Mouse (Mus musculus): ENCODE measurements around the gene Naga. TPM values are rescaled to one million over a fixed set of nuclear protein-coding genes. Genes with fewer than 3 reads are reported as not detected.

The Naga gene
- total and polyA plus RNA-seq, 2 experiments from 2014 or later: 37.5 to 45.2 TPM

DNA sequence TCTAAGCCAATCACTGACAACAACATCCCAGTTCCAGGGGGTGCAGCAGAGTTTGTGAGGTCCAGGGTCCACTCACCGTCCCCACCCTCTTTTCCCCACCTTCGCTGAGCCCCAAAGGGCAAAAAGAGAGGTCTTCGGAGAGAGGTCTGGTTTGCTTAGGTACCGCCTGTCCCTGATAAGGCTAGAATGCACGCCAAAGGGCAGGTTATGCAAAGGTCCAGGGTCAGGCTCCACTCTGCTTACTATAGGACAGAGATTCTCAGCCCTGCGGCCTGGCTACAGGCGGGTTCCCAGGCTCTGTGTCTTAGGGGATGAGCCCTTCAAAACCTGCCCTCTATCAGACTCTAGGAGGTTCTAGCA lies 40.8 kb upstream of the Naga start:
- peaks cover 35% of the 10 kb centered on the region for H3K4me1 ChIP-seq (ENCODE audit: control insufficient read depth, insufficient read depth)
- no peaks in the 10 kb centered on the region for H3K27me3 ChIP-seq (ENCODE audit: control insufficient read depth, insufficient read depth, low read length)
- H3K9ac ChIP-seq (replicated peaks; ENCODE audit: low read depth, low read length): peak overlapping the region; percentile 57
- TF ChIP-seq EP300 (IDR thresholded peaks at IDR 0.05; ENCODE audit: low read depth) (no peak), CTCF (IDR thresholded peaks at IDR 0.05; ENCODE audit: low read depth) (no peak)
- peak overlapping the region; percentile 80 for H3K4me2 ChIP-seq (ENCODE audit: low read depth, low read length)
- H3K36me3 ChIP-seq (replicated peaks; ENCODE audit: control insufficient read depth, insufficient read depth, low read length): peaks cover 8% of the 10 kb centered on the region; the same call in 1 of the 2 replicates
- H3K9me3 ChIP-seq (replicated peaks; ENCODE audit: control insufficient read depth, low read length): no peaks in the 10 kb centered on the region
- peak overlapping the region; percentile 93 for H3K27ac ChIP-seq (ENCODE audit: low read depth)
- ATAC-seq (ENCODE audit: insufficient read depth, low read depth): no peak; the same call in 1 of the 2 replicates
- peak overlapping the region; percentile 58 for H3K4me3 ChIP-seq (ENCODE audit: low read depth, low read length)
- WGBS: 25% methylated on average over 7 of the region's 7 CpGs
- DNase-seq (ENCODE audit: low spot score): no peak

DNA sequence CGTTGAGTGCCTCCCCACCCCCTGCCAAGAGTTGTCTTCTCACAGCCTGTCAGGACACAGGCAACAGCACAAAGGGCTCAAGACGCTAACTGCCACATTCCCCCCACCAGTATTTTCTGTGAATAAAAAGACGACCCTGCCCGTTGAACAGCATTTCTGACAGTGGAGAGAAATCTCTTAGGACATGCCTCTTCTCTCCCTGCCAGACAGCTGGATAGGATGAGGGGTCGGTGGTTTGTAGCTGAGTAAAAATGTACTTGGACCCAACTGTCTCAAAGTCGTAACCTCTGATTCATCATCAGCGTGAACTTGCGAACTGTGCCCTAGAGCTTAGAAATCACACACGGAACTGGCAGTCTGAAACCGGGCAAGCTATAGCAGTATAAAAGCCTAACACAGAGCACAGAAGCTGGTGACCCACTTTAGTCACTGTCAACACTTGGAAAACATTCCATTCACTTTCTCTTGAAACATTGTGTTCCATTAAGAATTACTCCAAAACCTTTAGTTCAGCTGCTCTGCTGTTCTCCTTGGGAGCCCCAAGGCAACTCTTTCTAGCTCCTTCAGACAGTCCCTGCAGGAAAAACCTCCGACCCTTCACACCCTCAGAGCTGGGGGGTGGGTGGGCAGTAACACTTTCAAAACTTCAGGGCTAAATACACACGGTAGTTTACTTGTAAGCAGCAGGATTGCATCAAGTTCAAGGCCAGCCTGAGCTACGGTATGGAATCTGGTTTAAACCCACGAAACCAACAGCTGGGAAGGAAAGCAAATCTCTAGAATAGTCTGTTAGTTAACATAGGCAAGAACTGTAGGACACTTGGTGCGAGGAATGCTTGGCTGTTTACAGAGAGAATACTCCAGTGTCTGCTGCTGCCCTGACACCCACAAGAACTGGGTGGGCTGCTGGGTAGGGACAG lies 39.8 kb upstream of the Naga start:
- H3K4me2 ChIP-seq (ENCODE audit: low read depth, low read length): peak overlapping the region; percentile 80
- H3K9ac ChIP-seq (replicated peaks; ENCODE audit: low read depth, low read length): no peak overlapping the region; the same call in 1 of the 2 replicates
- H3K9me3 ChIP-seq (replicated peaks; ENCODE audit: control insufficient read depth, low read length): no peaks in the 10 kb centered on the region
- H3K27me3 ChIP-seq (ENCODE audit: control insufficient read depth, insufficient read depth, low read length): no peaks in the 10 kb centered on the region
- peaks cover 35% of the 10 kb centered on the region for H3K4me1 ChIP-seq (ENCODE audit: control insufficient read depth, insufficient read depth)
- H3K27ac ChIP-seq (ENCODE audit: low read depth): peak overlapping the region; percentile 93
- H3K4me3 ChIP-seq (ENCODE audit: low read depth, low read length): peak overlapping the region; percentile 58; the same call in 1 of the 2 replicates
- ATAC-seq (ENCODE audit: insufficient read depth, low read depth): no peak; the same call in 1 of the 2 replicates
- DNase-seq (ENCODE audit: low spot score): peak; percentile 47
- TF ChIP-seq CTCF (IDR thresholded peaks at IDR 0.05; ENCODE audit: low read depth): no peak
- no peak for TF ChIP-seq EP300 (IDR thresholded peaks at IDR 0.05; ENCODE audit: low read depth)
- H3K36me3 ChIP-seq (replicated peaks; ENCODE audit: control insufficient read depth, insufficient read depth, low read length): peaks cover 10% of the 10 kb centered on the region; the same call in 1 of the 2 replicates
- WGBS: 42% methylated on average over 15 of the region's 15 CpGs

GRCm38 (mm10) chr15:82377701-82378100 lies 39.0 kb upstream of the Naga start:
- Histone ChIP-seq H3K4me3 (ENCODE audit: low read depth, low read length) (no peak overlapping the region), H3K4me2 (ENCODE audit: low read depth, low read length) (peak overlapping the region; percentile 80), H3K4me1 (ENCODE audit: control insufficient read depth, insufficient read depth) (peaks cover 35% of the 10 kb centered on the region), H3K9me3 (replicated peaks; ENCODE audit: control insufficient read depth, low read length) (no peaks in the 10 kb centered on the region), H3K27me3 (ENCODE audit: control insufficient read depth, insufficient read depth, low read length) (no peaks in the 10 kb centered on the region), H3K27ac (ENCODE audit: low read depth) (peak overlapping the region; percentile 93), H3K9ac (replicated peaks; ENCODE audit: low read depth, low read length) (no peak overlapping the region), H3K36me3 (replicated peaks; ENCODE audit: control insufficient read depth, insufficient read depth, low read length) (peaks cover 10% of the 10 kb centered on the region; the same call in 1 of the 2 replicates)
- ATAC-seq (ENCODE audit: insufficient read depth, low read depth): no peak
- 77% methylated on average over 5 of the region's 5 CpGs for WGBS
- DNase-seq (ENCODE audit: low spot score): no peak
- no peak for TF ChIP-seq CTCF (IDR thresholded peaks at IDR 0.05; ENCODE audit: low read depth)
- TF ChIP-seq EP300 (IDR thresholded peaks at IDR 0.05; ENCODE audit: low read depth): no peak

DNA sequence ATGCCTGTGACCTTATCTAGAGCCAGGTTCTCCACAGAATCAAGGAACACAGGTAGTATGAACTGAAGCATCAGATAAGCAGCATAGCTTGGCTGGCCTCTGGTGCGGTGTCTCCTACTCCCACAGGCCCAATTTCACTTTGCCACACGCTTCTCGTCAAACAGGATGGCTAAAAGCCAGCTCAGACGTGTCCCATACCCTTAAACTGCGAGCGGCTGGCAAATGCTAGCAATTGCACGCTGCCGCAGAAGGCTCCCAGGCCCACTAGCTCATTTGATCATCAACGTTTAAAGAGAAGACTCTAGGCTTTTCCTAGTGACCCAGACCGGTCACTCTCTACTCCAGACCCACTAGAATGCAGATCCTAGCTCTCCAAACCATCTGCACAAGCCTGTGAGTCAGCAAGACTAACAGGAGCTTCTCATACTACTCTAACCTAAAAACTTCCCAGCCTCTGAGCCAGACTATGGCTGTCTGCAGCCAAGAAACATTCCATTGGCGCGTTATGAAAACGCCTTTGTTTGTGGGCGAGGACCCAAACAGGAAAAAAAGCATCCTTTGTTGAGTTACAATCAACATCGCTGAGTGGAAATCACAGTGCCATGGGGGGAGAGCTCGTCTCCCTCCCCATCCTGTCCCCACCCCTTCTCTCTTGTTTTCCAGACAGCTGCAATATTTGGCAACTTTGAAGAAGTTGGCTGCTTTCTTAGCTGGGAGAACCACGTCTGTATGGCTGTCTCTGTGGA lies 37.8 kb upstream of the Naga start:
- peaks cover 35% of the 10 kb centered on the region for H3K4me1 ChIP-seq (ENCODE audit: control insufficient read depth, insufficient read depth)
- ATAC-seq (ENCODE audit: insufficient read depth, low read depth): peak; percentile 18
- no peaks in the 10 kb centered on the region for H3K27me3 ChIP-seq (ENCODE audit: control insufficient read depth, insufficient read depth, low read length)
- H3K9ac ChIP-seq (replicated peaks; ENCODE audit: low read depth, low read length): no peak overlapping the region
- WGBS: 67% methylated on average over 17 of the region's 17 CpGs
- H3K4me3 ChIP-seq (ENCODE audit: low read depth, low read length): no peak overlapping the region
- H3K36me3 ChIP-seq (replicated peaks; ENCODE audit: control insufficient read depth, insufficient read depth, low read length): peaks cover 10% of the 10 kb centered on the region; the same call in 1 of the 2 replicates
- no peak overlapping the region for H3K4me2 ChIP-seq (ENCODE audit: low read depth, low read length)
- peak; percentile 75 for DNase-seq (ENCODE audit: low spot score)
- TF ChIP-seq EP300 (IDR thresholded peaks at IDR 0.05; ENCODE audit: low read depth) (no peak), CTCF (IDR thresholded peaks at IDR 0.05; ENCODE audit: low read depth) (no peak)
- H3K27ac ChIP-seq (ENCODE audit: low read depth): peak overlapping the region; percentile 93
- H3K9me3 ChIP-seq (replicated peaks; ENCODE audit: control insufficient read depth, low read length): no peaks in the 10 kb centered on the region

DNA sequence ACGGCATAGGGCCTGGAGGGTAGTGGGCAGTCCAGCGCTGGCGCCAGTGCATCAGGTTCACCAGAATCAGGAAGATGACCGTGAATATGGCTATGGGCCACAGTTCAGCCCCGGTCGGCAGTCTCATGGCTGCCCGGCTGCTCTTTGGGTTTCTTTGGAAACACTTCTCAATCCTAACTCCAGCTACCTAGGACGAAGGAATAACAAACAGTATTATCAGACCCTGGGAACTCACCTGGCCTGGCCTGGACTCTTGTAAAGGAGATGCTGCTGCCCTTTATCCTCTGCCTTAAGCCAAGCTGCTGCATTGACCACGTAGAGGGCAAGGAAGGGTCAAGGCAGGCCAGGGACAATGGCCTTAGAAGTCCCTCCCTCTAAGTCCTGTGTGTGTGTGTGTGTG lies 37.1 kb upstream of the Naga start:
- TF ChIP-seq EP300 (IDR thresholded peaks at IDR 0.05; ENCODE audit: low read depth): no peak
- TF ChIP-seq CTCF (IDR thresholded peaks at IDR 0.05; ENCODE audit: low read depth): no peak
- Histone ChIP-seq H3K4me1 (ENCODE audit: control insufficient read depth, insufficient read depth) (peaks cover 30% of the 10 kb centered on the region), H3K9me3 (replicated peaks; ENCODE audit: control insufficient read depth, low read length) (no peaks in the 10 kb centered on the region), H3K9ac (replicated peaks; ENCODE audit: low read depth, low read length) (no peak overlapping the region), H3K4me2 (ENCODE audit: low read depth, low read length) (no peak overlapping the region), H3K4me3 (ENCODE audit: low read depth, low read length) (no peak overlapping the region), H3K27ac (ENCODE audit: low read depth) (peak overlapping the region; percentile 93), H3K36me3 (replicated peaks; ENCODE audit: control insufficient read depth, insufficient read depth, low read length) (peaks cover 10% of the 10 kb centered on the region; the same call in 1 of the 2 replicates), H3K27me3 (ENCODE audit: control insufficient read depth, insufficient read depth, low read length) (no peaks in the 10 kb centered on the region)
- ATAC-seq (ENCODE audit: insufficient read depth, low read depth) (no peak), DNase-seq (ENCODE audit: low spot score) (no peak)
- WGBS: 93% methylated on average over 9 of the region's 9 CpGs

Measured in heart, postnatal 0 days (tissue).